Mouse (Mus musculus) heart, postnatal 10 days (tissue): Measurements from ENCODE around the gene Ass1. TPM values are rescaled to one million over a fixed set of nuclear protein-coding genes. Genes with fewer than 3 reads are reported as not detected.

ENCODE experiments used
- DNase-seq, 2 experiments: peaks; one replicate each; pipeline ENCODE4 v3.0.0; 2021
- intact Hi-C: fragments of 180-260 bp; cut with DNase I; formaldehyde crosslinking; loops from one replicate; pipeline ENCODE4 v1.15.1; 2025
- total RNA-seq, 2 experiments: library from RNA; stranded (reverse); gene quantifications; 2 replicates each; pipeline ENCODE4 v1.2.3; 2021

Ass1 gene
- 1 to 10 TPM; 3.4 to 4.2 TPM for total RNA-seq

GRCm38 (mm10) chr2:31469931-31470682 lies at the start of gene Ass1:
Gene Ass1, plus strand, starts transcription at chr2:31470207.
- intact Hi-C loops, result no loop called here
- DNase-seq, result peak; percentile 54 to 61

- intact Hi-C loops, result no loop called here
- DNase-seq, result peak in 1 of 2 experiments; percentile 16
Observed at GRCm38 (mm10) chr2:31420914-31421313, 49.1 kb upstream of the Ass1 start.

- intact Hi-C loops, result no loop called here
- DNase-seq, result no peak
Observed at GRCm38 (mm10) chr2:31422576-31422975, 47.4 kb upstream of the Ass1 start.

GRCm38 (mm10) chr2:31431477-31431876 lies 38.5 kb upstream of the Ass1 start:
- intact Hi-C loops, result no loop called here
- peak; percentile 16 to 27 for DNase-seq

- intact Hi-C loops, result loop anchor here (1.0 kb wide), 1 partner anchor 38 kb away; no protein-coding TSS in a partner anchor
- DNase-seq, result no peak
Observed at GRCm38 (mm10) chr2:31434746-31435145, 35.3 kb upstream of the Ass1 start.

GRCm38 (mm10) chr2:31435567-31435966 lies 34.4 kb upstream of the Ass1 start:
- intact Hi-C loops, result loop anchor here (1.0 kb wide), 1 partner anchor 37 kb away; no protein-coding TSS in a partner anchor
- peak; percentile 45 to 58 for DNase-seq

GRCm38 (mm10) chr2:31437480-31438245 lies 32.3 kb upstream of the Ass1 start:
- intact Hi-C loops, result no loop called here

GRCm38 (mm10) chr2:31439576-31439975 lies 30.4 kb upstream of the Ass1 start:
- intact Hi-C loops, result no loop called here
- no peak for DNase-seq

More at GRCm38 (mm10) chr2:31437480-31438245, 32.3 kb upstream of the Ass1 start:
- no peak for DNase-seq

- intact Hi-C loops, result no loop called here
- peak; percentile 32 to 46 for DNase-seq
Observed at GRCm38 (mm10) chr2:31442480-31443160, 27.4 kb upstream of the Ass1 start.

- no peak for DNase-seq
- intact Hi-C loops, result no loop called here
Observed at GRCm38 (mm10) chr2:31446036-31446435, 24.0 kb upstream of the Ass1 start.

GRCm38 (mm10) chr2:31446456-31446855 lies 23.6 kb upstream of the Ass1 start:
- intact Hi-C loops, result no loop called here
- DNase-seq, result no peak

GRCm38 (mm10) chr2:31447536-31447935 lies 22.5 kb upstream of the Ass1 start:
- intact Hi-C loops, result no loop called here
- no peak for DNase-seq

- intact Hi-C loops, result no loop called here
- DNase-seq, result no peak
Observed at GRCm38 (mm10) chr2:31448756-31449440, 21.1 kb upstream of the Ass1 start.

GRCm38 (mm10) chr2:31449441-31449815 lies 20.6 kb upstream of the Ass1 start:
- intact Hi-C loops, result no loop called here
- peak; percentile 59 to 71 for DNase-seq

- no peak for DNase-seq
- intact Hi-C loops, result no loop called here
Observed at GRCm38 (mm10) chr2:31449902-31450301, 20.1 kb upstream of the Ass1 start.

- intact Hi-C loops, result no loop called here
- no peak for DNase-seq
Observed at GRCm38 (mm10) chr2:31450661-31451060, 19.3 kb upstream of the Ass1 start.

GRCm38 (mm10) chr2:31451530-31451929 lies 18.5 kb upstream of the Ass1 start:
- intact Hi-C loops, result no loop called here

GRCm38 (mm10) chr2:31453011-31453410 lies 17.0 kb upstream of the Ass1 start:
- intact Hi-C loops, result no loop called here
- DNase-seq, result no peak

More at GRCm38 (mm10) chr2:31451530-31451929, 18.5 kb upstream of the Ass1 start:
- DNase-seq, result no peak

GRCm38 (mm10) chr2:31453559-31454177 lies 16.3 kb upstream of the Ass1 start:
- intact Hi-C loops, result no loop called here
- DNase-seq, result no peak

- DNase-seq, result peak; percentile 63 to 65
- intact Hi-C loops, result no loop called here
Observed at GRCm38 (mm10) chr2:31454280-31454679, 15.7 kb upstream of the Ass1 start.
